Mouse (Mus musculus): ENCODE measurements around the gene Tmod1. TPM values are rescaled to one million over a fixed set of nuclear protein-coding genes. Genes with fewer than 3 reads are reported as not detected.

The Tmod1 gene
- total RNA-seq, 2 experiments from 2014 or later: 45.5 to 49.1 TPM

DNA sequence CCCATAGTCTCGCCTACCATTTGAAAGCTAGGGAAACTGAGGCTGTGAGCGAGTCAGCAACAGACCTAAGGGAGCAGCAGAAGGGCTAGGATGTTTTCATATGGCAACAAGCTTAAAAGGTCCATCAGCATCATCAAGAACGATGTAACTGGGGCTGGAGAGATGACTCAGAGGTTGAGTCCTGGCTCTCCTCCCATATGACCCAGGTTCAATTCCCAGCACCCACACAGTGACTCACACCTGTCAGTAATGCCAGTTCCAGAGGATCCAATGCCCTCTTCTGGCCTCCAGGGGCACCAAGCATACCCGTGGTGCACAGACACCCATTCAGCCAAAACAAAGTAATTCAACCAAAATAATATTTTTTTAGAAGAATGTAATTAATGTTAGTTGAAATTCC is 41.5 kb downstream of the Tmod1 start:
- TF ChIP-seq CTCF (IDR thresholded peaks at IDR 0.05): no peak; the same call in 1 of the 2 replicates
- DNase-seq (ENCODE audit: extremely low spot score in 1 of 2, low spot score in 2 of 2): no peak
- Histone ChIP-seq H3K27ac (no peak overlapping the region), H3K4me3 (no peak overlapping the region)
- intact Hi-C loops (cut with DNase I): no loop called here

DNA sequence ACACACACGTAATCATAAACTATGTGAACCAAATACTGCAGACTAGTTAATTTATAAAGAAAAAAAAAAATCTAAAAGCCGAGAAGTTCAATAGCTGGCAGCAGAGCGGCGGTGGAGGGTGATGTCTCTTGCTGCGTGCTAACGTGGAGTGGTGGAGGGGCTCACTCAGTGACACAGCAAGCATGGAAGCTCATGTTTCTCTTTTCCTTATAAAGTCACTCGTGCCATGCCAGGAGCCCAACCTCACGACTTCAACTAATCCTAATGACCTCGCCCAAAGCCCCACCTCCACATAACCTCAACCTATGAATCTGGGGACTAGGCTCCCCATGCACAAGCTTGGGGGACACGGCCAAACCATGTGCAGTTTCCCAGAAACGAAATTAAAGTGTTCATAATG is 43.8 kb downstream of the Tmod1 start:
- intact Hi-C loops (cut with DNase I): no loop called here
- no peak for TF ChIP-seq CTCF (IDR thresholded peaks at IDR 0.05)
- no peak overlapping the region for H3K4me3 ChIP-seq
- no peak for DNase-seq (ENCODE audit: extremely low spot score in 1 of 2, low spot score in 2 of 2)
- H3K27ac ChIP-seq: no peak overlapping the region

- Histone ChIP-seq H3K4me3 (no peak overlapping the region), H3K27ac (peak overlapping the region; percentile 93)
- intact Hi-C loops (cut with DNase I): no loop called here
Observed at GRCm38 (mm10) chr4:46084416-46085172, 45.9 kb downstream of the Tmod1 start.

GRCm38 (mm10) chr4:46085223-46085811 is 46.6 kb downstream of the Tmod1 start:
- no peak overlapping the region for H3K4me3 ChIP-seq

More at GRCm38 (mm10) chr4:46084416-46085172, 45.9 kb downstream of the Tmod1 start:
- no peak for TF ChIP-seq CTCF (IDR thresholded peaks at IDR 0.05)
- no peak for DNase-seq (ENCODE audit: extremely low spot score in 1 of 2, low spot score in 2 of 2)

GRCm38 (mm10) chr4:46086718-46087426 is 48.1 kb downstream of the Tmod1 start:
- Histone ChIP-seq H3K27ac (peak overlapping the region; percentile 93), H3K4me3 (no peak overlapping the region)
- intact Hi-C loops (cut with DNase I): loop anchor here (1.0 to 2.0 kb wide), 2 partner anchors 18 to 26 kb away; no protein-coding TSS in a partner anchor
- DNase-seq (ENCODE audit: extremely low spot score in 1 of 2, low spot score in 2 of 2): peak; percentile 52 to 71
- no peak for TF ChIP-seq CTCF (IDR thresholded peaks at IDR 0.05)

More at GRCm38 (mm10) chr4:46085223-46085811, 46.6 kb downstream of the Tmod1 start:
- no peak for TF ChIP-seq CTCF (IDR thresholded peaks at IDR 0.05)
- intact Hi-C loops (cut with DNase I): no loop called here
- peak overlapping the region; percentile 93 for H3K27ac ChIP-seq
- no peak for DNase-seq (ENCODE audit: extremely low spot score in 1 of 2, low spot score in 2 of 2)

DNA sequence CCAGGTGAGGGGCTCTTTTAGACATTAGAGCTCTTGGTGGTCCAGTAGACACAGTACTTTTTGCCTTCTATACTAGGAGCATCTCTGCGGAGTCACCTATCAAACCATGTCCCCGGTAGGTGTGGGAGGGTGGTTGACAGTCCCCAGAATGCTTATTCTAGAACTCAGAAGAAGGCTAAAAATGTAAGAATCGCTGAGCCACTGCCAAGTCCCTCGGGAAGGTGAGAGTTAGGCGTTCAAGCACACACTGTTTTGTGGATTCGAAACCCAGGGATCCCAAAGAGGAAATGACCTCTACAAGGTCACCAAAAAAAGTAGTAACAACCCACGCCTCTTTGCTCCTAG is 48.7 kb downstream of the Tmod1 start:
- H3K27ac ChIP-seq: peak overlapping the region; percentile 93

GRCm38 (mm10) chr4:46087852-46088251 is 49.1 kb downstream of the Tmod1 start:
- intact Hi-C loops (cut with DNase I): loop anchor here (1.0 to 2.0 kb wide), 2 partner anchors 19 to 27 kb away; no protein-coding TSS in a partner anchor
- H3K4me3 ChIP-seq: no peak overlapping the region
- peak overlapping the region; percentile 93 for H3K27ac ChIP-seq
- TF ChIP-seq CTCF (IDR thresholded peaks at IDR 0.05): no peak
- peak; percentile 84 to 87 for DNase-seq (ENCODE audit: extremely low spot score in 1 of 2, low spot score in 2 of 2)

More for the DNA sequence above, 48.7 kb downstream of the Tmod1 start:
- no peak overlapping the region for H3K4me3 ChIP-seq
- peak; percentile 50 to 58 for DNase-seq (ENCODE audit: extremely low spot score in 1 of 2, low spot score in 2 of 2)
- intact Hi-C loops (cut with DNase I): loop anchor here (1.0 to 2.0 kb wide), 2 partner anchors 19 to 26 kb away; no protein-coding TSS in a partner anchor
- no peak for TF ChIP-seq CTCF (IDR thresholded peaks at IDR 0.05)

DNA sequence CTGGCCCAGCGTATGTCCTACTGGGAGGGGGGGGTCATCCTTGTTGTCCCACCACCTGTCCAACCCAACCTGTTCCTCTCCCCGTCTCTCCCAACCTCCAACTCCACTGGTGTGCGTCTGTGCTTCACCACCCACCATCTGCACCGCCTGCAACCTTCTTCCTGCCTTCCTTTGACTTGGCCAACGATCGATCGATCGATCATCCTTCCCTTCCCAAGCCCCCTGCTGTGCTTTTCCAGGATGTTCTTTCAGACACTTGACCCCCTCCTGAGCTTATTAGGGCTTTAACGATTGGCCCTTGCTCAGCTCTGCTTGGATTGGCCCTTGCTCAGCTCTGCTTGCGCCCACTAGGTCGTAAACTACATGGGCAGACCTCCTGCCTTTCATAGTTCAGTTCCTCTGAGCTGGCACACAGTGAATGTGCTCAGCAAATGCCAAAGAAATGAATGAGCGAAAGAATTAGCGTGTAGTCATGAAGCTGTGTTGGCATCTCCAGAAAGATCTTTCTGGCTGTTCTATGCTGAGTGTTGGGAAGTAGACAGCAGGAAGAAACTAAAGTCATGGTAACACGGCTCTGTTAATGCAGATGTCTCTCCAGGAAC is 50.9 kb downstream of the Tmod1 start:
- H3K4me3 ChIP-seq: no peak overlapping the region
- no peak for TF ChIP-seq CTCF (IDR thresholded peaks at IDR 0.05)
- peak overlapping the region; percentile 48 for H3K27ac ChIP-seq
- intact Hi-C loops (cut with DNase I): no loop called here
- DNase-seq (ENCODE audit: extremely low spot score in 1 of 2, low spot score in 2 of 2): no peak

- TF ChIP-seq CTCF (IDR thresholded peaks at IDR 0.05): no peak; the same call in 1 of the 2 replicates
- Histone ChIP-seq H3K4me3 (no peak overlapping the region), H3K27ac (peak overlapping the region; percentile 71)
- intact Hi-C loops (cut with DNase I): loop anchor here (1.0 to 2.0 kb wide), 2 partner anchors 31 to 54 kb away; partner anchors contain the start of gene Tmod1
- DNase-seq (ENCODE audit: extremely low spot score in 1 of 2, low spot score in 2 of 2): no peak
Observed at GRCm38 (mm10) chr4:46092429-46093076, 53.8 kb downstream of the Tmod1 start.

GRCm38 (mm10) chr4:46094916-46095825 is 56.4 kb downstream of the Tmod1 start:
- Histone ChIP-seq H3K4me3 (no peak overlapping the region), H3K27ac (peak overlapping the region; percentile 40)
- intact Hi-C loops (cut with DNase I): no loop called here
- TF ChIP-seq CTCF (IDR thresholded peaks at IDR 0.05): no peak
- DNase-seq (ENCODE audit: extremely low spot score in 1 of 2, low spot score in 2 of 2): no peak

All from left cerebral cortex, adult 2 months (tissue).